In the genomic region with DNA sequence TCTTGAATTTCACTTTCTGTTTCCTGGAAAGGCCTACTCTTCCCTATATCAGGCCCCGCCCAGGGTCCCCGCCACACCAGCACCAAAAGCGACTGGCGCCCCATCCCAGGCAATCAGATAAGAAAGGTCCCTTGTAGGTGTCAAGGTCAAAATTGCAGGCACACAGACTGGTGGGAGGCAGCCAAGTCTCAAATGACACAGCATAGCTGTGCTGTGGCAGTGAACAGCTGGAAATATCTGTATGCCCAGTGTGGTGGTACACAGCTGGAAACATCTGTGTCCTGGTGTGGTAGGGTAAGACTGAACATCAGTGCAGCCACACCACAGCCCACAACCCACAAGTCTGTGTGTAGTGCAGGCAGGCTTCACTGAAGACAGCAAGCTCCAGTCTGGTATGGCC, we compare ENCODE assay signal across 14 mouse cellular contexts. TPM values are rescaled to one million over a fixed set of nuclear protein-coding genes. Genes with fewer than 3 reads are reported as not detected.
A peak's percentile ranks its signal among the peaks of the same experiment; 100 is the strongest.
DNase-seq lines count a peak whose midpoint lies in the region; ATAC-seq and TF ChIP-seq lines count a peak whose summit lies in the region.
"Had no signal": no experiment of that assay in that cellular context is flagged by ENCODE, and none has a peak within 500 bp of the region (broad histone marks: within the 10 kb centered on the region; RNA-seq: fewer than 3 reads in every experiment).

No protein-coding gene starts in this region.

- 44% methylated on average over 4 of the region's 4 CpGs for WGBS in heart, postnatal 0 days
- 48% methylated on average over 4 of the region's 4 CpGs for WGBS in heart, embryonic 11.5 days (ENCODE audit: insufficient replicate concordance)
- 42% methylated on average over 4 of the region's 4 CpGs for WGBS in lung, embryonic 15.5 days

- no peak for TF ChIP-seq CTCF in heart, postnatal 0 days (IDR thresholded peaks at IDR 0.05; ENCODE audit: low read depth)

- peak; percentile 17; the same call in 1 of the 2 replicates for ATAC-seq in heart, postnatal 0 days (ENCODE audit: insufficient read depth, low read depth)
- ATAC-seq in heart, embryonic 11.5 days (replicated peaks; ENCODE audit: insufficient number of reproducible peaks, low FRiP score, low TSS enrichment), result no peak
- ATAC-seq in lung, embryonic 15.5 days (ENCODE audit: borderline replicate concordance, extremely low read depth, low FRiP score, low TSS enrichment), result peak; percentile 82; the same call in 1 of the 2 replicates
- ATAC-seq: forebrain, embryonic 14.5 days had no signal

- no peaks in the 10 kb centered on the region for H3K27me3 ChIP-seq in heart, postnatal 0 days (ENCODE audit: control insufficient read depth, insufficient read depth, low read length)
- H3K27me3 ChIP-seq in heart, embryonic 11.5 days (ENCODE audit: control insufficient read depth, insufficient read depth, low read length), result no peaks in the 10 kb centered on the region
- H3K27me3 ChIP-seq in lung, embryonic 15.5 days, result no peaks in the 10 kb centered on the region
- H3K27me3 ChIP-seq: hindbrain, embryonic 15.5 days had no signal

- H3K36me3 ChIP-seq in heart, postnatal 0 days (replicated peaks; ENCODE audit: control insufficient read depth, insufficient read depth, low read length), result no peaks in the 10 kb centered on the region
- no peaks in the 10 kb centered on the region for H3K36me3 ChIP-seq in heart, embryonic 11.5 days (ENCODE audit: control insufficient read depth, insufficient read depth, low read length)
- no peaks in the 10 kb centered on the region for H3K36me3 ChIP-seq in lung, embryonic 15.5 days
- H3K36me3 ChIP-seq: hindbrain, embryonic 15.5 days had no signal

- H3K4me3 ChIP-seq in heart, postnatal 0 days (ENCODE audit: low read depth, low read length), result no peak overlapping the region
- no peak overlapping the region for H3K4me3 ChIP-seq in heart, embryonic 11.5 days (ENCODE audit: low read depth, low read length)
- no peak overlapping the region for H3K4me3 ChIP-seq in lung, embryonic 15.5 days
- H3K4me3 ChIP-seq: hindbrain, embryonic 15.5 days had no signal

- H3K9ac ChIP-seq in heart, postnatal 0 days (replicated peaks; ENCODE audit: low read depth, low read length), result no peak overlapping the region
- no peak overlapping the region for H3K9ac ChIP-seq in heart, embryonic 11.5 days (ENCODE audit: low read depth, low read length)
- H3K9ac ChIP-seq in lung, embryonic 15.5 days, result no peak overlapping the region
- H3K9ac ChIP-seq: hindbrain, embryonic 15.5 days; liver, embryonic 14.5 days had no signal

- no peak overlapping the region for H3K27ac ChIP-seq in heart, postnatal 0 days (ENCODE audit: low read depth)
- H3K27ac ChIP-seq in heart, embryonic 11.5 days (ENCODE audit: low read depth, low read length), result no peak overlapping the region
- no peak overlapping the region for H3K27ac ChIP-seq in lung, embryonic 15.5 days
- H3K27ac ChIP-seq: hindbrain, embryonic 15.5 days; liver, embryonic 14.5 days had no signal

- peaks cover 9% of the 10 kb centered on the region; the same call in 1 of the 2 replicates for H3K4me1 ChIP-seq in heart, postnatal 0 days (ENCODE audit: control insufficient read depth, insufficient read depth)
- H3K4me1 ChIP-seq in heart, embryonic 11.5 days (ENCODE audit: control insufficient read depth, insufficient read depth, low read length), result peaks cover 10% of the 10 kb centered on the region
- H3K4me1 ChIP-seq in lung, embryonic 15.5 days, result 0 out of 2 replicates have a peak, but pooled peaks cover 5% of the 10 kb centered on the region
- H3K4me1 ChIP-seq: hindbrain, embryonic 15.5 days had no signal

- H3K4me2 ChIP-seq in heart, postnatal 0 days (ENCODE audit: low read depth, low read length), result no peak overlapping the region
- H3K4me2 ChIP-seq in heart, embryonic 11.5 days, result no peak overlapping the region
- no peak overlapping the region for H3K4me2 ChIP-seq in lung, embryonic 15.5 days
- H3K4me2 ChIP-seq: hindbrain, embryonic 15.5 days had no signal

- DNase-seq in heart, postnatal 0 days (ENCODE audit: low spot score), result no peak
- DNase-seq in CD4-positive helper T cell, adult 2 months (ENCODE audit: low read depth, low spot score), result peak; percentile 57
- DNase-seq in adrenal gland, postnatal 25 days, result peak; percentile 28
- no peak for DNase-seq in left cerebral cortex, adult 8-10 months (ENCODE audit: low spot score in 2 of 2)
- no peak for DNase-seq in cerebellum, postnatal 10 days
- DNase-seq in right cerebral cortex, postnatal 4 days, result no peak

- no peaks in the 10 kb centered on the region for H3K9me3 ChIP-seq in heart, postnatal 0 days (replicated peaks; ENCODE audit: control insufficient read depth, low read length)
- no peaks in the 10 kb centered on the region for H3K9me3 ChIP-seq in heart, embryonic 11.5 days (replicated peaks; ENCODE audit: control insufficient read depth, low read length)
- no peaks in the 10 kb centered on the region for H3K9me3 ChIP-seq in lung, embryonic 15.5 days
- H3K9me3 ChIP-seq: hindbrain, embryonic 15.5 days had no signal

- TF ChIP-seq EP300 in heart, postnatal 0 days (IDR thresholded peaks at IDR 0.05; ENCODE audit: low read depth), result no peak

RNA-seq across cellular contexts. Expression of gene Gm11172, which starts 2.1 kb away (rescaled TPM):
- not detected in 2 replicates for total RNA-seq in heart, postnatal 0 days (2014; rRNA removed; ENCODE audit: low replicate concordance)
- not detected in 2 replicates for polyA plus RNA-seq in heart, postnatal 0 days (2015; fragmentation: Nextera tagmentation; extraction: Ambion mirVana)
- polyA plus RNA-seq in heart, embryonic 11.5 days (2014; fragmentation: Nextera tagmentation; extraction: Ambion mirVana), result not detected in 2 replicates
- not detected in 2 replicates for total RNA-seq in adrenal gland, postnatal 25 days (2021)
- polyA plus RNA-seq in lung, embryonic 15.5 days (2015; fragmentation: Nextera tagmentation; extraction: Ambion mirVana), result not detected in 2 replicates
- total RNA-seq in left cerebral cortex, adult 8-10 months (2022), result not detected
- total RNA-seq: CH12.LX; heart, adult 18-20 months; layer of hippocampus, adult 8-10 months had no signal
- polyA plus RNA-seq: forebrain, embryonic 14.5 days; hindbrain, embryonic 15.5 days; liver, embryonic 14.5 days had no signal

RNA-seq across cellular contexts. Expression of gene Prm1, which starts 9.2 kb away (rescaled TPM):
- total RNA-seq in heart, postnatal 0 days (2014; rRNA removed; ENCODE audit: low replicate concordance), result not detected in 2 replicates
- not detected in 2 replicates for polyA plus RNA-seq in heart, postnatal 0 days (2015; fragmentation: Nextera tagmentation; extraction: Ambion mirVana)
- polyA plus RNA-seq in heart, embryonic 11.5 days (2014; fragmentation: Nextera tagmentation; extraction: Ambion mirVana), result not detected in 2 replicates
- total RNA-seq in adrenal gland, postnatal 25 days (2021), result not detected in 2 replicates
- polyA plus RNA-seq in lung, embryonic 15.5 days (2015; fragmentation: Nextera tagmentation; extraction: Ambion mirVana), result 0.36 TPM in 1 of 2 replicates, not detected in the other
- not detected for total RNA-seq in left cerebral cortex, adult 8-10 months (2022)
- total RNA-seq: CH12.LX; heart, adult 18-20 months; layer of hippocampus, adult 8-10 months had no signal
- polyA plus RNA-seq: forebrain, embryonic 14.5 days; liver, embryonic 14.5 days had no signal

RNA-seq across cellular contexts. Expression of gene Prm2, which starts 18.9 kb away (rescaled TPM):
- not detected in 2 replicates for total RNA-seq in heart, postnatal 0 days (2014; rRNA removed; ENCODE audit: low replicate concordance)
- not detected in 2 replicates for polyA plus RNA-seq in heart, postnatal 0 days (2015; fragmentation: Nextera tagmentation; extraction: Ambion mirVana)
- polyA plus RNA-seq in heart, embryonic 11.5 days (2014; fragmentation: Nextera tagmentation; extraction: Ambion mirVana), result not detected in 2 replicates
- total RNA-seq in adrenal gland, postnatal 25 days (2021), result not detected in 2 replicates
- polyA plus RNA-seq in lung, embryonic 15.5 days (2015; fragmentation: Nextera tagmentation; extraction: Ambion mirVana), result not detected in 2 replicates
- total RNA-seq in left cerebral cortex, adult 8-10 months (2022), result not detected
- total RNA-seq: CH12.LX; heart, adult 18-20 months; layer of hippocampus, adult 8-10 months had no signal
- polyA plus RNA-seq: forebrain, embryonic 14.5 days; hindbrain, embryonic 15.5 days; liver, embryonic 14.5 days had no signal

RNA-seq across cellular contexts. Expression of gene Rmi2, which starts 20.0 kb away (rescaled TPM):
- total RNA-seq in heart, postnatal 0 days (2014; rRNA removed; ENCODE audit: low replicate concordance), result 1.6 and 2.1 TPM in 2 replicates
- polyA plus RNA-seq in heart, postnatal 0 days (2015; fragmentation: Nextera tagmentation; extraction: Ambion mirVana), result 0.83 and 1.2 TPM in 2 replicates
- 2.7 and 2.9 TPM in 2 replicates for polyA plus RNA-seq in heart, embryonic 11.5 days (2014; fragmentation: Nextera tagmentation; extraction: Ambion mirVana)
- total RNA-seq in adrenal gland, postnatal 25 days (2021), result 1.7 and 2.1 TPM in 2 replicates
- 4.7 and 5.2 TPM in 2 replicates for polyA plus RNA-seq in lung, embryonic 15.5 days (2015; fragmentation: Nextera tagmentation; extraction: Ambion mirVana)
- total RNA-seq in left cerebral cortex, adult 8-10 months (2022), result under 1 TPM; 0.14 to 0.57 (median 0.17) TPM

RNA-seq across cellular contexts. Expression of gene Prm3, which starts 24.1 kb away (rescaled TPM):
- not detected in 2 replicates for total RNA-seq in heart, postnatal 0 days (2014; rRNA removed; ENCODE audit: low replicate concordance)
- not detected in 2 replicates for polyA plus RNA-seq in heart, postnatal 0 days (2015; fragmentation: Nextera tagmentation; extraction: Ambion mirVana)
- not detected in 2 replicates for polyA plus RNA-seq in heart, embryonic 11.5 days (2014; fragmentation: Nextera tagmentation; extraction: Ambion mirVana)
- total RNA-seq in adrenal gland, postnatal 25 days (2021), result not detected in 2 replicates
- not detected in 2 replicates for polyA plus RNA-seq in lung, embryonic 15.5 days (2015; fragmentation: Nextera tagmentation; extraction: Ambion mirVana)
- not detected for total RNA-seq in left cerebral cortex, adult 8-10 months (2022)
- total RNA-seq: CH12.LX; heart, adult 18-20 months; layer of hippocampus, adult 8-10 months had no signal
- polyA plus RNA-seq: forebrain, embryonic 14.5 days; hindbrain, embryonic 15.5 days; liver, embryonic 14.5 days had no signal

Comparison
In these comparisons a context has a peak if more than half of its experiments do, and no peak if none do; other contexts are left out.
1. DNase-seq: peak in CD4-positive helper T cell, adult 2 months (single experiment) and adrenal gland, postnatal 25 days (single experiment); none in heart, postnatal 0 days (single experiment), left cerebral cortex, adult 8-10 months (0 of 2), cerebellum, postnatal 10 days (0 of 2) and right cerebral cortex, postnatal 4 days (single experiment).